Mouse (Mus musculus) liver, adult 2 months (tissue): ENCODE results near the gene Taar8c.
"Not testable (repeated sequence)": the region's sequence is repeated elsewhere in the genome, so short reads cannot be mapped to it uniquely, and the experiment has no call there.

Experiments used
- CTCF ChIP-seq: fragments of 200-500 bp; IDR thresholded peaks from 2 replicates; pipeline ENCODE4 v1.5.1; 2011; ENCODE audit warnings: low read depth, low read length, control low read depth
- POLR2A ChIP-seq: fragments of 200-500 bp; IDR thresholded peaks from 2 replicates; pipeline ENCODE4 v1.6.1; 2011; ENCODE audit warnings: low read length, control low read depth; ENCODE audit not compliant: insufficient read depth; ENCODE audit errors: extremely low read depth

GRCm38 (mm10) chr10:24074751-24075150 is 27.0 kb downstream of the Taar8c start:
- not testable (repeated sequence) for TF ChIP-seq POLR2A, CTCF
